Mouse (Mus musculus) frontal cortex, postnatal 25 days (tissue): ENCODE measurements around the gene Spock1.

Source experiments
- DNase-seq, 2 experiments: peaks; one replicate each; pipeline ENCODE4 v3.0.0; 2022; ENCODE audit warnings: low spot score in 2 of 2

The Spock1 gene

DNA sequence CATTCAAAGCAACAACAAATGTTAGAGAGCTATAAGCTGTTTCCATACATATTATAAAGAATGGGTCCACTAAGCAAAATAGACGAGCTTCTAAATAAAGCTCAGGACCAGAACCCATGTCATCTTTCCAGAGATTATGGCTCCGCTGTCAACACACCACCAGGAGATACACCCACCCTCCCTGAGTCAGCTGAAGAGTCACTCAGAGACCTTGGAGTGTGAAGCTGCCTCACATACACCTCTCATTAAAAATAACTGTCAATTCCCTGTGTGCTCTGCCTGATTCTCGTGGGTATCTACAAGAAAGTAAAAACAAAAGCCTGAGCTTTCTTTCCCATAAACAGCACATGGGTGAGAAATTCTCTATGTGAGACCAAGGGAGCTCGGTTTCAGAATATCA is 43.1 kb downstream of the Spock1 start:
- no peak for DNase-seq

DNA sequence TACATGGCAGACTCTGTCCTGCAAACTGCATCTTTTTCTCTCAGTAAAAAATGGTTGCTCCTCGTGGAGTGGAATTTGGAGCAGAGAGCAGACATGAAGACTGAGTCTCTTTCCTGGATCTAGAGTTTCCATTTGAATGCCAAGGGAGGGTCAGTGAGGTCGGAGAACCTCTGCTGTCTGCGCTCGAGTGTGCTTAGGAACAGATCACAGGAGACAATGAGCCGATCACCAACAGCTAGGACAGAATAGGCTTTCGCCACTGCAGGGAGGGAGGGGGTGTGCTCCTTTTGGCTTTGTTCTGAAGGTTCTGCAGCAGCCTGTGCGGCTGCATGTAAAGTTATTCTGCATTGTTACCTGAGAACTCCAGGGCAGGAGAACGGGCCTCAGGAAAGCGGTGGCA is 49.6 kb downstream of the Spock1 start:
- no peak for DNase-seq

DNA sequence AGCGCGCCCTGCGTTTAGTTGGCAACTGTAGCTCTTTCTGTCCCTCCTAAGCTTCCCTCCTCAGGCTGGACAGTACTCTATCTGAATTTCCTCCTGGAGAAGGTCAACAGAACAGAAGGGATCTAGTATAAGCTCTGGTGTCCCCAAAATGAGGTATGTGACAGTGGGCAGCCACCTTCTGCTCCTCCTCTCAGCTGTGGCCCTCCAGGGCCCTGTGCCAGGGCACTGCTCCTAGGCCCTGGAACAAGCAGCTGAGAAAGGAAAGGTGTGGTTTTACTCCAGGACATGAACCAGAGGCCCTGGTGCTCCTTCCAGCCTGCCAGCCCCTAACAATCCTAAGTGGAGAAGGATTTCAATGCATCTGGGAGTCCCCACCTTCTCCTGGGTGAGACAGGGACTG is 51.1 kb downstream of the Spock1 start:
- no peak for DNase-seq

DNA sequence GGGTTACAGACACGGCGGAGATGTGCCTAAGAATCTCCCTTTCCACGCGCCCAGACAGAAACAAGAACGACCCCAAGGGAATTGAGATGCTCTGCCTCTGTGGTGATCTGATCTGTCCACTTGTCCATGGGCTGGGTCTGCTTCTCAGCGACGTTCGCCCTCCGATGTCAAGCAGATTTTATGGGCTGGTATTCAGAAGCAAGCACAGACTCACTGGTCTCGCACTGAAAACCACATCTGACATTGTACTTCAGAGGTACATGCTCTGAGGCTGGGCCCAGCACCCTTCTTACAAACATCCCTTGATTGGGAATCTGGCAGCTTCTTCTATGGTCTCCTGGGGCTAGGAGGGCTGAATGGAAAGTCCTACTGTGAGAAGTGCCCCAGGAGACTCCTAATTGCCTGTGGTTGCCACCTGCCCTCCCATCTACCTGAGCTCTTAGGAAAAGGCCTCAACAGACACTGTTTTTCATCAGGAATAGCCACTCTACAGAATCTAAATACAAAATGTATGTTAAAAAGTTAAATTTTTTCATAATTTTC is 51.8 kb downstream of the Spock1 start:
- no peak for DNase-seq

DNA sequence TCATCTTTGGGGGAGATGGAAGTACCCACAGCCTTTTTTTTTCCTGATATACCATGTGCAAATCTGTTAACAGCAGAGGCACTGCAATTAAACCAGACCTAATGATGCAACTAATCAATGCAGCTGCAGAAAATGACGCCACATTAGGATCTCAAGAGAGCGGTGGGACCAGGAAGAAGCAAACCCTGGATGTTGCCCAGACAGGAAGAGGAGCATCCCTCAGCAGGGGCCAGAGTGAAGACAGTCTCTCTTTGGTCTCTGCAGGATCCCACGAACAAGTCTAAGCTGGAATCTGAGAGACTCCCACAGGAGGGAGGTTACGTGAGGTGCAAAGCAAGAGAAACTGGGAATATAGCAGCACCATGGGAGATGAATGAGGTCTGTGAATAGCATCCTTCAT is 52.4 kb downstream of the Spock1 start:
- DNase-seq: no peak

DNA sequence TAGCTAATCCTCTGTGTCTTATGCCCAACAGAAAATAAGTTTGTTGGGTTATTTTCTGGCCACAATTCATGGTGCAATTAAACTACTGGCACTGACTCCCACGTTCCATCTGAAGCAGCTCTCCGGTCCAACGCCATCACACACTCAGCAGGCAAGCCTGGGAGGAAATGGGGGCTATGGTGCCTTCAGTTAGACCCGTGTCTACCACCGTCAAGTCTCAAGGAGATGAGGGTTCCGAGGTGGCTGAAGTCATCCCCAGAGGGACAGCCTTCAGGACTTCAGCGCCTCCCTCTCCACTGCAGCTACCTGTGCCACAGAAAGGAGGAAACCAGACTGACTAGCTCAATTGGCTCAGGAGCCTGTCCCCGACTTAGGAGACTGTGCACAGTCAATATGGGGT is 53.7 kb downstream of the Spock1 start:
- DNase-seq: no peak

DNA sequence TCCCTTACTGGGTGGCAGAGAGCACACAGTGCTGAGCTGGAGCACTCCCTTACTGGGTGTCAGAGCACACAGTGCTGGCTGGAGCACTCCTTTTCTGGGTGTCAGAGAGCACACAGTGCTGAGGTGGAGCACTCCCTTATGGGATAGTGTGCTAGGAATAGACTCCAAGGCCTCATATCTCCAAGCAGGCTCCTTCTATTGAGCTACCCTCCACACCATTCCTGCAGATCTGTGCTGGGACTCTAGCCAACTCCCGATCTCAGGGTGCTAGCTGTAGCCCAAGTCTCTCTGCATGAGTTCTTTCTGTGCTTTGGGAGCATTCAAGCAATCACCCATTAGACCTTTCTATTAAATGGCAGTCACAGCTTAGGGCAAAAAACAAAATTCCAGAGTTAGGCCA is 54.5 kb downstream of the Spock1 start:
- DNase-seq: no peak

DNA sequence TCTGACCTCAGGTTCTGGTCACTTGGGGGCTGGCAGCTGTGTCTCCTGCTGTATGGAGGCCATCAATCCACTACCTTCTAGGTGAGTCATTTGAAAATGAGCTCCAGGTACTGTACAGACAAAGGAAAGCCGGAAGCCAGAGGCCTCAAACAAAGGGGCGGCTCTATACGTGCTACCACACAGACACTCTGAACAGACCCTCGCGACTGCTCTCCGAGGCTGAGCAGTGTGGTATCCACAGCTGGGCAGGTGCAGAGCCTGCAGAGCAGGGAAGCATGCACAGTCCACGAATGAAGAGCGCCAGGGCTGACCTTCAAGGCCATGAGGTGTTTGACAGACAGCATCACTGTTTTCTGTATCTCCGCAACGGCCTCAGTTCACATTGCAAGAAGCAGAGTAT is 55.0 kb downstream of the Spock1 start:
- DNase-seq: no peak

DNA sequence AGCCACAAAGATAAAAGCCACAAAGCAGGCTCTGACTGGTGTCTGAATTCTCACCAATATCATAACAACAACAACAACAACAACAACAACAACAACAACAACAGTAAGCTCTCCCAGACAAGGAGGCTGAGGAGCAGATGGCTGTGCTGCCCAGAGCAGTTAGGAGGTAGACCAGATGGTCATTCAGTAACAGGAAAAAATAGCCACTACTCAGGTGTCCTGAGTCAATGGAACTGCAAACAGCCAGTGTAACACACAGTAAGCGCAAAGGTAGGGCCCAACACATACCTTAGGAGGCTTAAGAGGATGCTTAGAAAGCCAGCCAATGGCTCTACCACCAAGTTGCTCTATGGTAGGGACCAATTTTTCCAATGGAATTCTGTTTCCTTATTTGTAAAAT is 59.2 kb downstream of the Spock1 start:
- no peak for DNase-seq

DNA sequence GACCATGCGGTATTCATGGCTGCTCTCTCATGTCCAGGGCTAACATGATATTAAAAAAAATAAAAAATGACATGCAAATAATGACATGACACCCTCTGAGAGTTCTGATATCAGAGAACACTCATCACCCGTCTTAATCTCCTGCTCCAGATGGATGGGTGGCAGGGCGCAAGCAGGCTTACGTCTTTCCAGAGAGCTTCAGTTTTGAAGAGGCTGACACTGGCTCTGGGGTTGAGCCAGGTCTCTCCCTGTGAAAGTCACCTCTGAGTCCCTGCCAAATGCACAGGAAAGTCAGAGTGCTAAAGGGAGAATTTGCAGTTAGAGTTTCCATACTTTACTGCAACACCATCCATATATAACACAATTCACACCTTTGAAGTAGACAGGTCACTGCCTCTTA is 61.0 kb downstream of the Spock1 start:
- DNase-seq: no peak

DNA sequence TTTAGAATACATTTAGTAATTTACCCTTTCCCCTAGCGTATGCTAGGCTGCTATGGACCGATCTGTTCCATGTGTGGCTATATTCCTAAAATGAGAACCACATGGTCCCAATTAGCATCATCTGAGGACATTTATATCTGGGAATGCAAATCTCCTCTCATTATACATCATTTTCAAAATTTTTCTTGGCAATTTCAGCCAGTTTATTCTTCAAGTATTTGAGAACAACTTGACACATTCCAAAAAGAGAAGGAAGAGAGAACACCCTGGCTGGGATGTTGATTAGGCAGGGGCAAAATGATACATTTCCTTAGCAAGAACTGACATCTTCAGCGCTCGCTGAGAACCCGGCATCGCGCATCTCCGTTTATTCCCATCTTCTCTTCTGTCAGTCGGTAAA is 61.7 kb downstream of the Spock1 start:
- no peak for DNase-seq

DNA sequence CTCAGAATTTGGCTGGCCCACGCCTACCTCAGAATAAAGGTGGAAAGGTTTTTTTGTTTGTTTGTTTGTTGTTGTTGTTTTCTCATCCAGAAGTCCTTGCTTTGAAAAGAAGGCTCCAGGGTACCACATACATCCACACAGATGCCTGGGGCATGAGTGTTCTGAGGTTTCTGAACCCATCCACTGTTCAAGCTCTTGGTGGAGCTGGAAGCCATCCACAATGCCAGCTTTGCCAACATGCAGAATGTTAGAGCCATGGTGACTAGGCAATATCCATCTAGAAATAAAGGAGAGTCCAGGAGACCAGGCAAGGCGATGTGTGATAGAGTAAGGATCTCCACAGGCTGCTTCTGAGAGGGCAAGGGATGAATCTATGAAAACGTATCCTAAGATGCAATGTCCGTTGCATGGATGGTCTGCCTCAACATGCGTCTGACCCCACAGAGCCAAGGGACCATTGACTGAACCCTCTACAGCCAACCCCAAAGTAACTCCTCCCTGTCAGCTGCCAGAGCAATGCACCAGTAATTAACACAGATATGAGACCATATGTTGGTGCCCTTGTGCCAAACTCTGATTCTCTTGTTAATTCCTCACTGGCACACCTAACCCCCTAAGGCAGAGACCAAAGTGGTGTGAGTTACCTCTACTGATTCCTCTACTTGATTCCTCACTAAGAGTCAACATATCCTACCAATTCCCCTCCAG is 66.8 kb downstream of the Spock1 start:
- no peak for DNase-seq

DNA sequence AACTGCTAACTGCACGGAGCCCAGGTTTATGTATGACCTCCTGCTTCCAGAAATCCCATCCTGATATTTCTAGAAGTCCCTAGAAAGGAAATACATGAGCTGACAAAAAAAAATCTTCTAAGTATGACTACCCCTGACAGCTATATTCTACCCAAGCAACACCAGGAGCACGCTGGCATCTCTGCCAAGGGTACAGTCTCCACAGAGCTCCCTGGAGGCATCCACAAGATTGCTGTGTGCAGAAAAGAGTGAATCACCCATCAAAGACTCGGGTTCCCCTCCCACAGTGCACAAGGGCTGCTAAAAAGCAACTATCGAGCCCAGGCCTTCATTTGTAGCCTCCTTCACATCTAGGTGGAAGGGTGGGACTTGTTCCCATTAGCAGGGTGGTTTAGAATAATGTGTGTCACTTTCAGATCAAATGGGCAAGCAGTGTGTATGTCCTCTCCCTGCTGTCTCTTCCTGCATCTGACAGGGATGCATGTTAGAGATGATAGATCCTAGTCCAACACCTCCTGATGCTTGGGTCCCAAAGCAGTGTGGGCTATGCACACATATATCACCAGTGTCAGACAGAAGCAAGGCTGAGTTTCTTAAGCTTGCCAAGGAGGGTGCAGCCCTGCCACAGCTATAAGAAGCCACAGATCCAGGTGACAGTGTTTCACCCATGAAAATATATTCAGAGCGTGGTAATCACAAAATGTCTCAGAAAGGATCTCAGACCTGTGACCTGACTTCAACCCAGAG is 70.3 kb downstream of the Spock1 start:
- peak in 1 of 2 experiments; percentile 19 for DNase-seq

DNA sequence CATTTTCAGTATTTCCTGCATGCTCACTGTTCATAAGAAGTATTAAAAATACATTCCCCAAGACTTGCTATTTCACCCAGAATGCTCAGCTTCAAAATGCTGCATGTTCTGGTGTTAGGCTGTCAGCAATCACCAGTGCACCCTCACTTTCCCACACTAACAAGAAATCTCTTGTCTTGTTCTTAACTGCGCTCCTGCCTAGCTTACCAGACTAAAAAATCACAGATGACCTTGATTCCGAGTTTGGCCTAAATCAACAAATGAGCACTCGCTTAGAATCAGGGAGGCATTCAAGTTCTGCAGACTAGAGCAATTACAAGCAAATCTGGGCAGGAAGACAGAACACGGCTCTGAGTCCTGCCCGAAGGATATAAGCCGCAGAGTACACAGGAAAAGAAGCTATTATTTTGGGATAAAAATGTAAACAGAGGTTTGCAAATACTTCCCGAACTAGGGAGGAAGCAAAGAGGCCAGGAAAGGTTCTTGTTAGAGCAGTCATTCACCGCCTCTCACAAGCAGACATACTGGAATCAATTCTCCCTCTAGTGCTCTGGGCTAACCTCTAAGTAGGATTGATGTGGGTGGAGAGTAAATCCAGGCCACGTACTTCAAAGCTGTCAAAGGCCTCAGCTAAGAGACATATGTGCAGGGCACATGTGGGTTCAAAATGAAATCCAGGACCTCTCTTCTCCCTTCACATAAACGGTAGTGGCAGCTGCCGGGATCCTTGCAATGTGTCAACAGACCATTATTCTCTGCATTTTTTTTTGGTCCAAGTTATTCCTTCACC is 76.6 kb downstream of the Spock1 start:
- DNase-seq: no peak

DNA sequence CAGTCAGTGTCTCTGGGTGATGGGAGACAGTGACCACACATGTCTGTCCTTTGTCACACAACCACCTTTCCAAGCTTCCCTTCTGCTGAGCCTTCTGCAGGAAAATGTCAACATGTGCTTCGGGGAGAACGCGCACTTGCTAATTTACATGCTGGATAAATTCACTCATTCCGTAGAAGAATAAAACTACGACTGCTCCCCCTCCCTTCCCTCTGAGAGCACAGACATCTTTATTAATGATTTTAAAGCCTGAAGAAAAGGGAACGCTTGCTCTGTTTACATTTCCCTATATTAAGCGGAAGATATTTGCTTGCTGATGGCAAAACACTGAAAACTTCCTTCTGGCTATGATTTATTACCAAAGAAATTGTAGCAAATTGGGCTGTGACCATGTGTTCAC is 77.2 kb downstream of the Spock1 start:
- no peak for DNase-seq

DNA sequence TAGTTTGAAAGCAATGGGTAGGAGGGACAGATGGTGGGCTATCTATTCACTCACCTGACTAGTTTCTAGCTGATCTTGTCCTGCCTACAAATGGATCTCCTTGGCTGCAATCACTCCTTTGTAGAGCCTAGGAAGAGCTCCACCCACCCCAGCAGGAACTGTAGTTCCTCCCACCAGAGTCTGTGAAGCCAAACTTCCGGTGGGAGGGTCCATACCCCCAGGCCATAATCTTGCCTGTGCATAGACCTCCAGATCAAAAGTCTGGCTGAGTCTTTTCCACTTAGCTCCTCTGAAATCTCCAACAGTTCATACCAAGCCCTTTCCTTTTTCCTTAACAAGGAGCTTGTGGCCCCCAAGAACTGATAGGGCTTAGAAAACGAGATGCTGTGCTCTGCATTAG is 78.0 kb downstream of the Spock1 start:
- no peak for DNase-seq

DNA sequence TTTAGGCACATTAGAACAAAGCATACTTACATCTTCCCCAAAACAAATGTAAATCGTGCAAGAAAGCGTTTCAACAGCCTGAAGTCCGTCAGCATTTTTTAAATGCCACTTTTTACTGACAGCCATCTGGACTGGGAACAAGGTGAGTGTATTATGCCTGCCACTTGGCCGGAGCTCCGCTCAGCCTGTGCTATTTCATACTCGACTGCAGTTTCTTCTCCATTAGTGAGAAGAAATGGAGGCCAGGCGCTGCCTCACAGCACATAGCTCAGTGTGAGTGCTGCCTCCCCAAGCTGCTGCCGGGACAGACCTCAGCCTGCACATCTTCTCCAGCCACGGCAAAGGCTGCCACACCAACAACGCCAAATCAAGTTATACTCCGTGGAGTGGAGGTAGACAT is 91.9 kb downstream of the Spock1 start:
- DNase-seq: no peak

DNA sequence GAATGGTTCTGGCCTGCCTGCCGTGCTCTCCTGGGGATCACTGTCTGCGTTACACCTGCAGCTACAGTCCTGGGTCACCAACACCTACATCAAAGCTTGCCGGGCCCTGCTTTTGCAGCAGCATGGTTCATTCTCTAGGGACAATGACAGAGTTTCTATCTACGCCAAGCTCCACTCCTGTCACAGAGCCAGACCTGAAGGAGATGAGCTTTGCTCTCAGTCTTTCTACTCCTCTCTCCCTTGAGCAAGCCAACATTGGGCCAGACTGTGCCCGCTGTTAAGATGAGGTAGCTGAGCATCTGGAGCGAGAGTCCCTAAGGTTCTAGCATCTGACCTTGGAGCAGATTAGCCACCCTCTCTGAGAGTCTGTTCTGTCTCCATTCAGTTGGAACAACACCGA is 95.5 kb downstream of the Spock1 start:
- no peak for DNase-seq

DNA sequence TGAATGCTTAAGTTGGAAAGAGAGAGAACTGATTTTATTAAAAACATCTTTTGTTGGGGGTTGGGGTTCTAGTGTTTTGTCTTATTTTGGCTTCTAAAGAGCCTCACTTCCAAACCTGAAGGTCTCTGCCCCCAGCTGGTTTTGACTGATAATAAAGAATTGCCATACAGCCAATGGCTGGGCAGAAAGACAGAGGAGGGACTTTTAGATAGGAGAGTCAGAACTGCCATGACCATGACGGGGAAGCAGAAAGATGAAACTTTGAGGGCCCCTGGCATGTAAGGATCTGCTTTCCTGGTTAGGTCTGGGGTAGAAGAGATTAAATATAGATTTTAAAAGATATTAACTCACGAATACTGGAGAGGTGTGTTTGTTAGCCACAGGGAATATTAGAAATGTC is 96.9 kb downstream of the Spock1 start:
- no peak for DNase-seq

DNA sequence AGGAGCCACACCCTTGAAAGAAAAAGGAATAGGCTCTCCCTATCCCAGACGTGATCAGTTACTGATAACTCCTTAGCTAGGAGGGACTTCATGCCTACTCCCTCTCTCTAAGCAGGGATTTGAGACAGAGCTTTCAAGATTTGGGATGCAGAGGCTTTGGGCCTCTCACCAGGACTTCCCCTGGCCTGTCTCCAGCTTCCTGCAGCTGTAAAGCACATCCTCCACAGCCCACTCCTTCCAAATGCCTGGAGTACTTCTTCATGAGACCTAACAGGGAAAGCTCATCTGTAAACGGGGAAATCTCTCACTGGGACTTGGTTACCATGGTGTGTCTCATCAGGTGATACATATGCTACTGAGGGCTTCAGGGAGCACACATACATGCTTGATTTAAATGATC is 97.3 kb downstream of the Spock1 start:
- no peak for DNase-seq

DNA sequence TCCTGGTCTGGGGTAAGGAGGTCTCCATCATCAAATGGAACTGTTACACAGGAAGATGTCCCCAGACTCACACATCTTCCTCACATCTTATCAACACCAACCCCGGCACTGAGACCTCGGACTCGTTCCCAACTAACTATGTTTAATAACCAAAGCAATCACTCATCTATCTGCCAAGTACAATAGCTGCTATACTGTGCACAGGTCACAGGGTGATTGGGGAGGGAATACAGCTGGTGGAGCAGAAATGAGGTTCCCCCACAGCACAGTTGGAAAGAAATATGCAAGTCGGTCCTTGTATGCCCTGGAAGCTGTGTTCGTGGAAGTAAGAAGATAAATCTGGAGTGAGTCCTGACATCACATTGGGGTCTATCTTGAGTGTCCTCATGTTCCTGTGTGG is 98.0 kb downstream of the Spock1 start:
- DNase-seq: no peak

DNA sequence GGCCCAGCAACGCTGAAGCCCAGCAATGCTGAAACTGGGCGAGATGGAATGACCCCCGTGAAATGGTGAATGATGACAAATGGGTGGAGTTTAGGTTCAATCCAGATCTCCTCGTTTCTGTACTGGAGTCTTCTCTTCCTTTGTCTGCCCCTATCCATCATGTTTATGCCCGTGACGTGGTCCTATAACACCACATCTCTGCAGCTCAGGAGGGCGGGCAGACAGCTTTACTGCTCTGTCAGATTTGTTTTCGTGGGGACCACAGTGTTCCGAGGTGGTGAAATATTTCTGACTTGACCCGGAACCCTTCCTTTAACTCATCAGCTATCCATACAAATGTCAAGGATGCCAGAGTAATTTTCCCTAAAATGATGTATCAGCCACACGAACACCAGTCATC is 98.5 kb downstream of the Spock1 start:
- no peak for DNase-seq

DNA sequence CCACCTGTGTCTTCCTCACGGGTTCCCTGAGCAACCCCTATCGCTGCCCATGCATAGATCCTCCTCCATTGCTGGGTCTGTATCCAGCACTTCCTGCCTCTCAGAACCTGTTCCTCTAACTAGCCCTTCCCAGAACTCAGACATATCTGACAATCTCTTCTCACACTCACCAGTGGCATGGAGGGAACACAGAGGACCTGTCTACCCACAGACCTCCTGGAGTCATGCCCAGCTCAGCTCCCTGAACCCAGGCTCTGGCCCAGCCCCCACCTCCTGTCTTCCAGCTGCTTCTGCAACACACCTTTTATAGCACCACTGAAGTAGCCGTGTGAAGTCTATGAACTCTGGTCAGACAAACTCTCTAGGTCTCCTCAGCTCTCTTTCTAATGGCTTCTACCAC is 101.3 kb downstream of the Spock1 start:
- no peak for DNase-seq
